Mouse (Mus musculus): ENCODE measurements around the gene Rec114. TPM values are rescaled to one million over a fixed set of nuclear protein-coding genes. Genes with fewer than 3 reads are reported as not detected.
A peak's percentile ranks its signal among the peaks of the same experiment; 100 is the strongest.

Rec114 gene
- total and polyA plus RNA-seq, 2 experiments = 1.7 TPM

DNA sequence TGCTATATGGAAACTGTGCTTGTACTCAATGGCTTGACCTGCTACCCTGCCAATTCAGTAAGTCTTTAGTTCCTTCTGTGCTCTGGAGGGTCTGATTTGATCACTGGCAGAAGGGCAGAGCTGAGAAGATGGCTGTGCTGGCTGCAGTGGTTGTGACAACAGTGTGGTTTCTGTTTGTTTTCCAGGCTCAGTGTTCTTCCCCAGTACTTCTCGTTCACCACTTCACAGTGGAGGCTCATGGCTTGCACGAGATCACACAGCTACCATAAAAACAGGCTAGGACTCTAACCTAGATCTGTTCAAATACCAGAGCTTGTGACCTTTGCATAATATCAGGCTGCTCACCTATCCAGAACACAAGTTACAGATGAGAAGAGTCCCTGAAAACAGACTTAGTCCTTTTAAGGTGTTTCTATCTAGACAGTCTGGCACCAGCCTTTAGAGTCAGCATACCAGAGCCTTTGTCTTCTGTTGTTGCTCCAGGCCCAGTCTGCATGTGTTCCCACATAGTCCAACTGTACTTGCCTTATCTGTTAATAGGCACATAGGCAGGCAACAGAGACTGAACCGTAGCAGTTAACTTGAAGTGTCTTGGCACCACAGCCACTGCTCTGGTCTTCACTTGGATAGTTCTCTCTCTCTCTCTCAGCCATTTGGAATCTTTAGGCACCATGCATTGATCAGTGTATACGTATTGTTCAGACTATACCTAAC is 85.0 kb downstream of the Rec114 start:
- Histone ChIP-seq H3K4me3 (ENCODE audit: insufficient read depth, low read depth, low read length) (no peak overlapping the region), H3K9ac (ENCODE audit: low read depth, low read length) (no peak overlapping the region), H3K27me3 (ENCODE audit: control insufficient read depth, insufficient read depth, low read length) (no peaks in the 10 kb centered on the region), H3K36me3 (ENCODE audit: control insufficient read depth, insufficient read depth, low read length) (peaks cover 9% of the 10 kb centered on the region), H3K79me2 (ENCODE audit: control insufficient read depth, insufficient read depth, low read length) (no peaks in the 10 kb centered on the region), H3K27ac (replicated peaks; ENCODE audit: insufficient read depth, low read depth, low read length) (no peak overlapping the region), H3K4me1 (ENCODE audit: control insufficient read depth, insufficient read depth, low read length) (no peaks in the 10 kb centered on the region)
- WGBS = 87% methylated on average over 4 of the region's 4 CpGs
- TF ChIP-seq CTCF (IDR thresholded peaks at IDR 0.05; ENCODE audit: low read depth, low read length) (no peak), POLR2A (IDR thresholded peaks at IDR 0.05; ENCODE audit: extremely low read depth, insufficient read depth, low read length) (no peak)
- no peak for DNase-seq (ENCODE audit: extremely low read depth, low read depth, low spot score)

DNA sequence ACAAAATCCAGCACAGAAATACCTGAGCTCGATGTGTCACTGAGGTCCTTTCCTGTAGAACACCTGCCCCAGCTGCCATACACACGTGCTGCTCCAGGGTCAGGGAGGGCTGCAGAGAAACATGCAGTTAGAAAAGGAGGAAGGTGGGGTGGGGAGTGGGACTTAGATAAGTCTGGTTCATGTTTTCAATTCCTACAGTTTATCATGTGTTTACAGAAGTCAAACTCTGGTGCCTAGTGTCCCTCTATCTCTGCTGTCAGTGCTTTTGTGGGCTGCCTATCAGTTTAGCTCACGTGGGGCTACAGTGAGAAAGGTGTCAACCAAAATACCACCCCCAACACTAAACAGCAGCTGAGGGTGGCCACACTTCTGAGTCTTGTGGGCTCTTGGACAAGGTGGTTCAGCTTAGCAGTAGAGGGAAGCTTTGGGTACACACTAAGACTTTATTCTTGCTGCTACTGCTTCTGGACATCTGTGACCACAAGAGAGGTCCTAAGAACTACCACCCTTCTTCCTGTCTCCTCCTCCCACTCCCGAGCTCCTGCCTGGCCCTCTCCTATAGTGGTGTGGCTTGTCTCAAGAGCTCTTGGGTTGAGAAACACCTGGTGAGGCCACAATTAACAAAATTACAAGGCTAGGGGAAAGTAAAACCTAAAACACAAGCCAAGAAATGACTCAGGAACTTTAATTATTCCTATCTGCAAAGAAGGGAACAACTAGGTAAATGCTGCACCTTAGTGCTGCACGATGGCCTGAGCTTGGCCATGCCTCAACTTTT is 85.8 kb downstream of the Rec114 start:
- H3K9ac ChIP-seq (ENCODE audit: low read depth, low read length) = no peak overlapping the region
- WGBS = 88% methylated on average over 5 of the region's 5 CpGs
- no peaks in the 10 kb centered on the region for H3K4me1 ChIP-seq (ENCODE audit: control insufficient read depth, insufficient read depth, low read length)
- no peak overlapping the region for H3K4me3 ChIP-seq (ENCODE audit: insufficient read depth, low read depth, low read length)
- no peak for DNase-seq (ENCODE audit: extremely low read depth, low read depth, low spot score)
- peaks cover 9% of the 10 kb centered on the region for H3K36me3 ChIP-seq (ENCODE audit: control insufficient read depth, insufficient read depth, low read length)
- no peaks in the 10 kb centered on the region for H3K79me2 ChIP-seq (ENCODE audit: control insufficient read depth, insufficient read depth, low read length)
- no peaks in the 10 kb centered on the region for H3K27me3 ChIP-seq (ENCODE audit: control insufficient read depth, insufficient read depth, low read length)
- TF ChIP-seq CTCF (IDR thresholded peaks at IDR 0.05; ENCODE audit: low read depth, low read length) (no peak), POLR2A (IDR thresholded peaks at IDR 0.05; ENCODE audit: extremely low read depth, insufficient read depth, low read length) (no peak)
- no peak overlapping the region for H3K27ac ChIP-seq (replicated peaks; ENCODE audit: insufficient read depth, low read depth, low read length)

DNA sequence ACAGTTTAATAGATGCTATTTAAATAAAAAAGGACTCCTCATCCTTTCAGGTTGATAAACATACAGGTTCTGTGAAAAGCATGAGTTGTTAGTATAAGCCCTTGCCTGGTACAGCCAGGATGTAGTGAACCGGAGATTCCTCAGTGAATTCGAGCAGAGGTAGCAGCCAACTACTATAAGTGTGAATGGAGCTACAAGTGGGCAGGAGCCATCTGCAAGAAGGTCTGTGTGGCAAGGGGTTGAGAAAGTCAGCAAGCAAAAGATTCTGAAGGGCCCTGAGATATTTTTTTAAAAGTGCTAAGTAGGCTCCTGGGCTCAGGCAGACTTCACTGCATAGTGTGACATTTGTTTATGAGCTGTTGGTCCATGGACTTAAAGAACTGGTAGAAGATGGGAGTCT is 86.9 kb downstream of the Rec114 start:
- H3K4me3 ChIP-seq (ENCODE audit: insufficient read depth, low read depth, low read length) = no peak overlapping the region
- no peak for DNase-seq (ENCODE audit: extremely low read depth, low read depth, low spot score)
- no peak for TF ChIP-seq CTCF (IDR thresholded peaks at IDR 0.05; ENCODE audit: low read depth, low read length)
- TF ChIP-seq POLR2A (IDR thresholded peaks at IDR 0.05; ENCODE audit: extremely low read depth, insufficient read depth, low read length) = no peak
- H3K4me1 ChIP-seq (ENCODE audit: control insufficient read depth, insufficient read depth, low read length) = no peaks in the 10 kb centered on the region
- WGBS = 96% methylated on average over 2 of the region's 2 CpGs
- H3K27me3 ChIP-seq (ENCODE audit: control insufficient read depth, insufficient read depth, low read length) = no peaks in the 10 kb centered on the region
- peaks cover 8% of the 10 kb centered on the region for H3K36me3 ChIP-seq (ENCODE audit: control insufficient read depth, insufficient read depth, low read length)
- H3K9ac ChIP-seq (ENCODE audit: low read depth, low read length) = no peak overlapping the region
- H3K27ac ChIP-seq (replicated peaks; ENCODE audit: insufficient read depth, low read depth, low read length) = no peak overlapping the region
- no peaks in the 10 kb centered on the region for H3K79me2 ChIP-seq (ENCODE audit: control insufficient read depth, insufficient read depth, low read length)

DNA sequence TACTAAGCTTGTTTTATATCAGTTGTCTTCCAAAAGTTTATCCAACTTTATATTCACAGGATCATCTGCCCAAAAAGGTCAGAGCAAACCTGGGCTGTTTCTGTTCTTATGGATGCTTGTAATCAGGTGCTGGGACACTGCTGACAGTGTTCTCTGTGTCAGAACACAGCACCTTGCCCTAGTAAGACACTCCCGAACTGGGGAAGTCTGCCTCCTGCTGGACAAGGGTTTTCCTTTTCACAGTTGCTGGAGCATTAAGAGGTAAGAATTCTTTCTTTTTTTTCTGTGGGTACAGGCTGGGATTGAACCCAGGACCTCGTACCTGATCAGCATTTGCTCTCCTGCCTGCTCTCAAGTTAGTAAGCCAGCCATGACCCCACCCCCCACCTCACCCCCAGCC is 87.4 kb downstream of the Rec114 start:
- no peaks in the 10 kb centered on the region for H3K4me1 ChIP-seq (ENCODE audit: control insufficient read depth, insufficient read depth, low read length)
- H3K36me3 ChIP-seq (ENCODE audit: control insufficient read depth, insufficient read depth, low read length) = peaks cover 8% of the 10 kb centered on the region
- DNase-seq (ENCODE audit: extremely low read depth, low read depth, low spot score) = no peak
- H3K9ac ChIP-seq (ENCODE audit: low read depth, low read length) = no peak overlapping the region
- H3K27me3 ChIP-seq (ENCODE audit: control insufficient read depth, insufficient read depth, low read length) = no peaks in the 10 kb centered on the region
- WGBS = 87% methylated on average over 2 of the region's 2 CpGs
- TF ChIP-seq POLR2A (IDR thresholded peaks at IDR 0.05; ENCODE audit: extremely low read depth, insufficient read depth, low read length) (no peak), CTCF (IDR thresholded peaks at IDR 0.05; ENCODE audit: low read depth, low read length) (peak; percentile 18; the same call in 1 of the 2 replicates)
- H3K27ac ChIP-seq (replicated peaks; ENCODE audit: insufficient read depth, low read depth, low read length) = no peak overlapping the region
- no peak overlapping the region for H3K4me3 ChIP-seq (ENCODE audit: insufficient read depth, low read depth, low read length)
- H3K79me2 ChIP-seq (ENCODE audit: control insufficient read depth, insufficient read depth, low read length) = no peaks in the 10 kb centered on the region

DNA sequence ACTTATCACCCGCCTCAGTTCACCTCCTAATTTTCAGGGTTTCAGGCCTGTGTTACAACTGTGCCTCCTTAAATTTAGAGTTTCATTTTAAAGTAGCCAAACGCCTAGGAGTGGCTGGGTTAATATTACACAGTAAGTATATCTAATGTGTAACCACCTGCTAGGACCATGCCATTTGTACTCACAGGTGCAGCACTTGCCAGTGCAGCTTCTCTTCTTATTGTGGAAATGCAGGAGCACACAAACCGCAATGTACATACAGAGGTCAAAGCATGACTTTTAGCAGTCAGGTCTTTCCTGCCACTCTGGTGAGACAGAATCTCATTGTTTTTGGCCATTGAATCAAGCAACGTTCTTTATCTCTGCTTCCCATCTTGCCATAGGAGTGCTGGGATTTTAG is 89.3 kb downstream of the Rec114 start:
- Histone ChIP-seq H3K36me3 (ENCODE audit: control insufficient read depth, insufficient read depth, low read length) (peaks cover 13% of the 10 kb centered on the region), H3K4me1 (ENCODE audit: control insufficient read depth, insufficient read depth, low read length) (no peaks in the 10 kb centered on the region), H3K27ac (replicated peaks; ENCODE audit: insufficient read depth, low read depth, low read length) (no peak overlapping the region), H3K9ac (ENCODE audit: low read depth, low read length) (no peak overlapping the region), H3K79me2 (ENCODE audit: control insufficient read depth, insufficient read depth, low read length) (no peaks in the 10 kb centered on the region), H3K4me3 (ENCODE audit: insufficient read depth, low read depth, low read length) (no peak overlapping the region), H3K27me3 (ENCODE audit: control insufficient read depth, insufficient read depth, low read length) (no peaks in the 10 kb centered on the region)
- 75% methylated on average over 4 of the region's 4 CpGs for WGBS
- TF ChIP-seq CTCF (IDR thresholded peaks at IDR 0.05; ENCODE audit: low read depth, low read length) = no peak
- TF ChIP-seq POLR2A (IDR thresholded peaks at IDR 0.05; ENCODE audit: extremely low read depth, insufficient read depth, low read length) = no peak
- DNase-seq (ENCODE audit: extremely low read depth, low read depth, low spot score) = no peak

DNA sequence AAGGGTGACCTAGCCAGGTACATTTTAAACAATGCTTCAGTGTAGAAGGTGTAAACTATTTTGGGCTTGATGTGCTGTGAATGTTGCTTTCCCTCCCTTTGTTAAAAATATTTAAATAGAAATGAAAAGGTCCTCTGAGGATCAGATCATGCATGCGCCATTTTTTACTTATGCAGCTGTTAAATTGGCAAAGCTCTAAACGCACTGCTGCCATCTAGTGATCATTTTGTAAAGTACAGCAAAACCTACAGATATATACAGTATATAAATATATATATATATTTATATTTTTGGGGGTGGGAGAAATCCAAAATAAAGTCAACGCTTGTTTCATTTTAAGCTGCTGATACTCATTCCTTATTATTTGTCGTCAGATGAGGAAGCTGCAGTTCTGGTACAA is 91.8 kb downstream of the Rec114 start:
- DNase-seq (ENCODE audit: extremely low read depth, low read depth, low spot score) = peak; percentile 54
- no peak overlapping the region for H3K4me3 ChIP-seq (ENCODE audit: insufficient read depth, low read depth, low read length)
- 56% methylated on average over 4 of the region's 4 CpGs for WGBS
- H3K79me2 ChIP-seq (ENCODE audit: control insufficient read depth, insufficient read depth, low read length) = no peaks in the 10 kb centered on the region
- H3K36me3 ChIP-seq (ENCODE audit: control insufficient read depth, insufficient read depth, low read length) = peaks cover 8% of the 10 kb centered on the region
- no peaks in the 10 kb centered on the region for H3K27me3 ChIP-seq (ENCODE audit: control insufficient read depth, insufficient read depth, low read length)
- H3K4me1 ChIP-seq (ENCODE audit: control insufficient read depth, insufficient read depth, low read length) = no peaks in the 10 kb centered on the region
- no peak overlapping the region for H3K27ac ChIP-seq (replicated peaks; ENCODE audit: insufficient read depth, low read depth, low read length)
- TF ChIP-seq POLR2A (IDR thresholded peaks at IDR 0.05; ENCODE audit: extremely low read depth, insufficient read depth, low read length) (no peak), CTCF (IDR thresholded peaks at IDR 0.05; ENCODE audit: low read depth, low read length) (peak; percentile 24; the same call in 1 of the 2 replicates)
- no peak overlapping the region for H3K9ac ChIP-seq (ENCODE audit: low read depth, low read length)
